Mouse (Mus musculus): ENCODE measurements at regions not wholly inside any gene's neighbourhood (a gene's known extent, or its start where the extent isn't known, plus 50 kb on each side); places are given as distances from the start of the nearest gene placed in this dataset.

DNA sequence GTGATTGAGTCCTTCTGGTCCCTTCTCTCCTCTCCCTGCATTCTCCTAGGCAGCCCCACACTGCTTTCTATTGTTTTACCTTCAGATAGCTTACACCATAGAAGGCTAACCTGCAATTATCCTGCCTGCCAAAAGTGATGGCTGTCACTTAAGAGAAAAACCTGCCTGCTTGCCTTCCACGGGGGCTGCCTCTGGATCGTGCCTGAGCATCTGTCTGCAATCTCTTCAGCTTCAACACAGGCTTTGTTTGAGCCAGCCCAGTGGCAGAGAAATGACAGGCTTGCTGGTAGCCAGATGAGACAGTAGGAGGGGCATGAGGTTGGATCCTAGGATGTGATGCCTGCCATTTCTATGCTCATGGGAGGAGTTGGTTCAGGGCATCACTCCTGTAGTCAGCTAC lies 345.2 kb upstream of the Tshz3 start:
- no peaks in the 10 kb centered on the region for H3K4me1 ChIP-seq
- H3K9ac ChIP-seq = no peak overlapping the region
- H3K36me3 ChIP-seq = no peaks in the 10 kb centered on the region
- H3K9me3 ChIP-seq = no peaks in the 10 kb centered on the region
- no peak overlapping the region for H3K4me3 ChIP-seq
- 0 out of 2 replicates have a peak, but pooled peaks cover 3% of the 10 kb centered on the region for H3K27me3 ChIP-seq (replicated peaks)
- H3K27ac ChIP-seq (replicated peaks) = no peak overlapping the region
- no peak overlapping the region for H3K4me2 ChIP-seq
- 33% methylated on average over 2 of the region's 2 CpGs for WGBS
- no peak for ATAC-seq (ENCODE audit: extremely low read depth, insufficient number of reproducible peaks, low FRiP score, low TSS enrichment)

DNA sequence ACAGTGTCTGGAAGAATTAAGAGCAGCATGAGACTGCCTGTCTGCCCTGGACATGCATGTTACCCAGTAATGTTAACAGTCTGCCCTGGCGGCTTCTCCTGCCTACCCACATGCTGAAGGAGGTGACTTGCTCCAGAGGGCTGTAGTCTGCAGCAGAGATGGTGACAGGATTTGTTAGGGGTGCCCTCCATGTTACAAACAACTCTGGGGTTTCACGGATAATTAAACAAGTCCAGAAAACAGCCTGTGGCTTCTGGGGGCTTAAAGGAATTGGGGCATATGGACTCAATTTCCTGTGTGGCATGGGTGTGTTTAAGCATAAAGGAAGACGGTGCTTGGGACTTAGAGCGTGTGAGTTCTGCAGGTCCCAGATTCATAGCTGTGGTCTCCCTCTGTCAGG lies 347.3 kb upstream of the Tshz3 start:
- Histone ChIP-seq H3K4me3 (no peak overlapping the region), H3K36me3 (no peaks in the 10 kb centered on the region), H3K9me3 (no peaks in the 10 kb centered on the region), H3K27me3 (replicated peaks) (0 out of 2 replicates have a peak, but pooled peaks cover 3% of the 10 kb centered on the region), H3K27ac (replicated peaks) (no peak overlapping the region), H3K4me2 (no peak overlapping the region), H3K4me1 (no peaks in the 10 kb centered on the region), H3K9ac (no peak overlapping the region)
- ATAC-seq (ENCODE audit: extremely low read depth, insufficient number of reproducible peaks, low FRiP score, low TSS enrichment) = no peak
- 67% methylated on average over 4 of the region's 4 CpGs for WGBS

- no peak for ATAC-seq (ENCODE audit: extremely low read depth, insufficient number of reproducible peaks, low FRiP score, low TSS enrichment)
- 79% methylated on average over 8 of the region's 8 CpGs for WGBS
- Histone ChIP-seq H3K9ac (no peak overlapping the region), H3K27ac (replicated peaks) (no peak overlapping the region), H3K36me3 (no peaks in the 10 kb centered on the region), H3K4me2 (no peak overlapping the region), H3K4me3 (no peak overlapping the region), H3K9me3 (no peaks in the 10 kb centered on the region), H3K4me1 (no peaks in the 10 kb centered on the region), H3K27me3 (replicated peaks) (0 out of 2 replicates have a peak, but pooled peaks cover 3% of the 10 kb centered on the region)
Measured at GRCm38 (mm10) chr7:36348195-36348594, 349.7 kb upstream of the Tshz3 start.

GRCm38 (mm10) chr7:36334857-36335256 lies 363.1 kb upstream of the Tshz3 start:
- no peak overlapping the region for H3K9ac ChIP-seq
- H3K4me1 ChIP-seq = no peaks in the 10 kb centered on the region
- no peaks in the 10 kb centered on the region for H3K36me3 ChIP-seq
- ATAC-seq (ENCODE audit: extremely low read depth, insufficient number of reproducible peaks, low FRiP score, low TSS enrichment) = no peak
- no peak overlapping the region for H3K4me2 ChIP-seq
- no peaks in the 10 kb centered on the region for H3K9me3 ChIP-seq
- no peak overlapping the region for H3K27ac ChIP-seq (replicated peaks)
- no peak overlapping the region for H3K4me3 ChIP-seq
- WGBS = 80% methylated on average over 5 of the region's 5 CpGs
- H3K27me3 ChIP-seq (replicated peaks) = no peaks in the 10 kb centered on the region

DNA sequence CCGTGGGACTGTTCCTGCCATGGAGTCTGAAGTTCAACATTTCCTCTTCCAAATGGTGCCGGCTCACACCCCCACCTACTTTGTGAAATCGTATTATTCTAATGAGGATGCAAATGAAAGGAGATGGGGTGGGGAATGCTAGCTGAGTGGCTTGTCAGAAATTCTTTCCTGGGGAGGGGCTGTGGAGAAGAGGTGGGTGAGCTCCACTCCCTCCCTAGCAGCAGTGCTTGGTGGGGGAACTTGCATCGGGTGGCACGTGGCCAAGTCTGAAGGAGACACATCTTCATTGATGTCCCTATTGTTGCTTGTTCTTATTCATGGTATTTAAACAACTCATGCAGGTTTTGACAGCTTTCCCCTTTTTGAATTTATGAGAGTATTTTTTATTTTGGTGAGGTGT lies 363.8 kb upstream of the Tshz3 start:
- H3K4me3 ChIP-seq = no peak overlapping the region
- no peaks in the 10 kb centered on the region for H3K27me3 ChIP-seq (replicated peaks)
- no peaks in the 10 kb centered on the region for H3K36me3 ChIP-seq
- H3K27ac ChIP-seq (replicated peaks) = no peak overlapping the region
- no peaks in the 10 kb centered on the region for H3K9me3 ChIP-seq
- 33% methylated on average over 5 of the region's 5 CpGs for WGBS
- H3K4me2 ChIP-seq = no peak overlapping the region
- H3K9ac ChIP-seq = no peak overlapping the region
- no peak for ATAC-seq (ENCODE audit: extremely low read depth, insufficient number of reproducible peaks, low FRiP score, low TSS enrichment)
- H3K4me1 ChIP-seq = no peaks in the 10 kb centered on the region

DNA sequence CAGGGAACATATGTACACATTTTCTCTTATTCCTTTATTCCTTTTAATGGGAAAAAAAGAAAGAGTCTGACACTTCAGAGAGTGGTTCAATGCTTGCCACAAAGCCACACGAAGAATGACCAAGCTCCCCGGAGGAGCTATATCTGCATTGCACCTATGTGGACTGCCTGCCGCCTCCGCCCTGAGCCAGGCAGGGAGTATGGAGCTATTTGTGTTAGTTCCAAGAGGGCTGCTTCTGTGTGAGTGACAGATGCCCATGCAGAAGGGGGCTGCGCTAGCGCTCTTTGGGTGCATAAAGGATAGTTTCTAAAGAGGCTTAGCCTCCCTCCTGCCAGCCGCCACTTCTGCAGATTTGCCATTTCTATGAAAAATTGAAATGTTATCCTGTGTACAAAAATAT lies 365.3 kb upstream of the Tshz3 start:
- Histone ChIP-seq H3K4me1 (no peaks in the 10 kb centered on the region), H3K27ac (replicated peaks) (no peak overlapping the region), H3K9me3 (no peaks in the 10 kb centered on the region), H3K4me2 (no peak overlapping the region), H3K4me3 (no peak overlapping the region), H3K36me3 (no peaks in the 10 kb centered on the region), H3K9ac (no peak overlapping the region), H3K27me3 (replicated peaks) (no peaks in the 10 kb centered on the region)
- WGBS = 58% methylated on average over 7 of the region's 7 CpGs
- ATAC-seq (ENCODE audit: extremely low read depth, insufficient number of reproducible peaks, low FRiP score, low TSS enrichment) = no peak

DNA sequence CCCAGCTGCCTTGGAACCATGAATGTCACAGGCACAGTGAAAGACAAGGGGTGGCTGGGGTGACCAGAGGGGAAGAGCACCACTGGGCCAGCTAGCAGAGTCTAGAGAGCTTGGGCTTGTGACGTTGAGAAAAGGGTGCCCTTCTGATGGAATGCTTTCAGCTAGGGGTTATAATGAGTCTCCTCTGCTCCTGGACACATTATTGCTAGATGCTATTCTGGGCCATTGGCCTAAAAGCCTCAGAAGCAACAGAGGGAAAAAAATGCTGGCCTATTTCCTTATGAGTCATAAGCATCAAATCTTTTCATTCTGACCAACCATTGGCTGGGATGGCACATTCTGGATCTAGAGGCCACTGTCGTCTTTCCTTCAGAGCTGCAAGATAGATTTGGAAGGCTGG lies 369.8 kb upstream of the Tshz3 start:
- no peaks in the 10 kb centered on the region for H3K4me1 ChIP-seq
- no peak overlapping the region for H3K27ac ChIP-seq (replicated peaks)
- no peak overlapping the region for H3K4me3 ChIP-seq
- no peaks in the 10 kb centered on the region for H3K27me3 ChIP-seq (replicated peaks)
- H3K4me2 ChIP-seq = no peak overlapping the region
- ATAC-seq (ENCODE audit: extremely low read depth, insufficient number of reproducible peaks, low FRiP score, low TSS enrichment) = no peak
- WGBS = 70% methylated on average over 2 of the region's 2 CpGs
- no peaks in the 10 kb centered on the region for H3K36me3 ChIP-seq
- H3K9me3 ChIP-seq = peaks cover 4% of the 10 kb centered on the region
- no peak overlapping the region for H3K9ac ChIP-seq

- Histone ChIP-seq H3K27me3 (replicated peaks) (no peaks in the 10 kb centered on the region), H3K4me1 (no peaks in the 10 kb centered on the region), H3K4me2 (no peak overlapping the region), H3K9me3 (peaks cover 4% of the 10 kb centered on the region), H3K4me3 (no peak overlapping the region), H3K36me3 (no peaks in the 10 kb centered on the region), H3K27ac (replicated peaks) (no peak overlapping the region), H3K9ac (no peak overlapping the region)
- 63% methylated on average over 1 of the region's 1 CpGs for WGBS
- ATAC-seq (ENCODE audit: extremely low read depth, insufficient number of reproducible peaks, low FRiP score, low TSS enrichment) = no peak
Measured at GRCm38 (mm10) chr7:36324035-36324434, 373.9 kb upstream of the Tshz3 start.

GRCm38 (mm10) chr7:36322181-36322580 lies 375.7 kb upstream of the Tshz3 start:
- Histone ChIP-seq H3K4me3 (no peak overlapping the region), H3K9me3 (peaks cover 4% of the 10 kb centered on the region), H3K4me2 (no peak overlapping the region), H3K27ac (replicated peaks) (no peak overlapping the region), H3K27me3 (replicated peaks) (no peaks in the 10 kb centered on the region), H3K4me1 (peaks cover 9% of the 10 kb centered on the region), H3K9ac (no peak overlapping the region), H3K36me3 (no peaks in the 10 kb centered on the region)
- no peak for ATAC-seq (ENCODE audit: extremely low read depth, insufficient number of reproducible peaks, low FRiP score, low TSS enrichment)
- 77% methylated on average over 4 of the region's 4 CpGs for WGBS

DNA sequence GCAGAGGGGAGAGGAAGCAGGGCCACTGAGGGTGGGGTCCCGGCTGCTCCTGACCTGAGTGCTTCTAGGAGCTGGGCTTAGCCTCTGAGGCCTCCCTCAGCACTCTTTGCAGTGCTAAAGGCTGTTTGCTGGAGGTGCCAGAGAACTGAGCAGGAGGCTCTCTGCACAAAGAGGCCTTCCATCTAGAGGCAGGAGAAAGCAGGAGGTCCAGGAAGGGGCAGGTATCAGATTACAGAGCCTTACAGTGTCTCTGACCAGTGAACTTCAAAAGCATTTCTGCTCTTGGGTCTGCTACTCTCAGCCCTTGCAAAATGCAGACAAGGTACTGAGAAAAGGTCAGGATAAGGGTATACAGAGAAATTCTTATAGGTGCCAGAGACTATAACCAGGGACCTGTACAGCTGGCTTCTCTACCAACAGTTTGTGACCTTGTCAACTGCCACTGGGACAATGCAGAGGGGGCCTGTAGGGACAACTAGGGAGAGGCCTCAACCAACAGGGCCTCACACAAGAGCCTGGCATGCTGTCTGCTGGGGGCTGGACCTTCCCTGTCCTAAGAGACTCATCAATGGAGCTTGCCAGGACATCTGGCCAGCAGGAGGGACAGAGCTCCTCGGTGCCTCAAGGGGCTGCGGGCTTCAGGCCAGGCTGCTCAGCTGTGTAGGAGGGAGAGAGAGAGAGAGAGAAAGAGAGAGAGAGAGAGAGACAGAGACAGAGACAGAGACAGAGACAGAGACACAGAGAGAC lies 380.3 kb upstream of the Tshz3 start:
- no peaks in the 10 kb centered on the region for H3K27me3 ChIP-seq (replicated peaks)
- H3K9me3 ChIP-seq = no peaks in the 10 kb centered on the region
- WGBS = 32% methylated on average over 3 of the region's 3 CpGs
- peaks cover 14% of the 10 kb centered on the region for H3K4me1 ChIP-seq
- H3K27ac ChIP-seq (replicated peaks) = peak overlapping the region; percentile 59
- H3K36me3 ChIP-seq = no peaks in the 10 kb centered on the region
- ATAC-seq (ENCODE audit: extremely low read depth, insufficient number of reproducible peaks, low FRiP score, low TSS enrichment) = no peak
- no peak overlapping the region for H3K4me3 ChIP-seq
- H3K4me2 ChIP-seq = no peak overlapping the region
- 0 out of 2 replicates have a peak overlapping the region, but pooled peaks have one; percentile 5 for H3K9ac ChIP-seq

DNA sequence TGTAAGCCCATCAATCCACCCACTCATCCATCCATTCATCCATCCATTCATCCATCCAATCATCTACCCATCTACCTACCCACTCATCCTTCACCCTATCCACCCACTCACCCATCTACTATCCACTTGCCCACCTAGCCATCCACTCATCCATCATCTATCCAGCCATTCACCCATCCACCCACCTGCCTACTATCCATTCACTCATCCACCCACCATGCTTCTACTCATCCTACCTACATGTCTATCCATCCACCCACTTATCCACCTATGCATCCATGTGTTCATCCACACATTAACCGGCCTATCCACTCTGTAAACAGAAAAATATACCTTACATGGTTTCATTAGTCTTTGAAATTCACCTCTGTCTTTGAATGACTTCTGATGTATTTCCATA lies 384.2 kb upstream of the Tshz3 start:
- H3K27me3 ChIP-seq (replicated peaks) = no peaks in the 10 kb centered on the region
- no peaks in the 10 kb centered on the region for H3K36me3 ChIP-seq
- ATAC-seq (ENCODE audit: extremely low read depth, insufficient number of reproducible peaks, low FRiP score, low TSS enrichment) = no peak
- no peak overlapping the region for H3K27ac ChIP-seq (replicated peaks)
- no peak overlapping the region for H3K4me3 ChIP-seq
- H3K9ac ChIP-seq = no peak overlapping the region
- no peaks in the 10 kb centered on the region for H3K9me3 ChIP-seq
- 84% methylated on average over 1 of the region's 1 CpGs for WGBS
- no peak overlapping the region for H3K4me2 ChIP-seq
- peaks cover 19% of the 10 kb centered on the region for H3K4me1 ChIP-seq

Measured in heart, embryonic 13.5 days (tissue).